Mouse (Mus musculus): Measurements from ENCODE around the gene Clcn1. TPM values are rescaled to one million over a fixed set of nuclear protein-coding genes. Genes with fewer than 3 reads are reported as not detected.

The Clcn1 gene
- 1.5 and 1.9 TPM in 2 replicates for polyA plus RNA-seq (2016; fragmentation: Nextera tagmentation; extraction: Ambion mirVana)

GRCm38 (mm10) chr6:42286448-42286847 is at the start of gene Clcn1:
Gene Clcn1 (plus strand): TSS chr6:42286685.
- Histone ChIP-seq H3K36me3 (peaks cover 68% of the 10 kb centered on the region), H3K4me3 (no peak within 1 kb of the TSS), H3K4me2 (replicated peaks) (no peak within 1 kb of the TSS), H3K27me3 (replicated peaks) (no peaks in the 10 kb centered on the region), H3K27ac (no peak within 1 kb of the TSS), H3K9ac (no peak within 1 kb of the TSS), H3K4me1 (no peaks in the 10 kb centered on the region), H3K9me3 (no peaks in the 10 kb centered on the region)
- no peak for ATAC-seq (ENCODE audit: low FRiP score, low read depth)
- WGBS = 88% methylated on average over 4 of the region's 5 CpGs

- 81% methylated on average over 6 of the region's 6 CpGs for WGBS
- Histone ChIP-seq H3K27me3 (replicated peaks) (no peaks in the 10 kb centered on the region), H3K4me1 (no peaks in the 10 kb centered on the region), H3K4me3 (no peak overlapping the region), H3K9ac (no peak overlapping the region), H3K4me2 (replicated peaks) (no peak overlapping the region), H3K36me3 (no peaks in the 10 kb centered on the region), H3K9me3 (no peaks in the 10 kb centered on the region), H3K27ac (no peak overlapping the region)
- ATAC-seq (ENCODE audit: low FRiP score, low read depth) = no peak
These were observed 49.1 kb upstream of the Clcn1 start for GRCm38 (mm10) chr6:42237276-42237805.

GRCm38 (mm10) chr6:42241311-42242045 is 45.0 kb upstream of the Clcn1 start:
- no peak overlapping the region for H3K9ac ChIP-seq
- no peaks in the 10 kb centered on the region for H3K36me3 ChIP-seq
- H3K4me1 ChIP-seq = peaks cover 6% of the 10 kb centered on the region
- 74% methylated on average over 6 of the region's 6 CpGs for WGBS
- no peak overlapping the region for H3K4me2 ChIP-seq (replicated peaks)
- H3K27me3 ChIP-seq (replicated peaks) = no peaks in the 10 kb centered on the region
- no peaks in the 10 kb centered on the region for H3K9me3 ChIP-seq
- H3K27ac ChIP-seq = no peak overlapping the region
- ATAC-seq (ENCODE audit: low FRiP score, low read depth) = no peak
- H3K4me3 ChIP-seq = no peak overlapping the region

GRCm38 (mm10) chr6:42245711-42246353 is 40.7 kb upstream of the Clcn1 start, which contains the start of gene Gstk1:
Gene Gstk1 (plus strand): TSS chr6:42245935.
- H3K9ac ChIP-seq = peak within 1 kb of the TSS; percentile 45; the same call in 1 of the 2 replicates
- no peak within 1 kb of the TSS for H3K27ac ChIP-seq
- H3K4me2 ChIP-seq (replicated peaks) = peak within 1 kb of the TSS; percentile 73
- H3K36me3 ChIP-seq = no peaks in the 10 kb centered on the region
- no peaks in the 10 kb centered on the region for H3K27me3 ChIP-seq (replicated peaks)
- H3K4me3 ChIP-seq = peak within 1 kb of the TSS; percentile 44
- WGBS = 3% methylated on average over 28 of the region's 28 CpGs
- H3K9me3 ChIP-seq = no peaks in the 10 kb centered on the region
- H3K4me1 ChIP-seq = peaks cover 9% of the 10 kb centered on the region
- ATAC-seq (ENCODE audit: low FRiP score, low read depth) = peak; percentile 99

DNA sequence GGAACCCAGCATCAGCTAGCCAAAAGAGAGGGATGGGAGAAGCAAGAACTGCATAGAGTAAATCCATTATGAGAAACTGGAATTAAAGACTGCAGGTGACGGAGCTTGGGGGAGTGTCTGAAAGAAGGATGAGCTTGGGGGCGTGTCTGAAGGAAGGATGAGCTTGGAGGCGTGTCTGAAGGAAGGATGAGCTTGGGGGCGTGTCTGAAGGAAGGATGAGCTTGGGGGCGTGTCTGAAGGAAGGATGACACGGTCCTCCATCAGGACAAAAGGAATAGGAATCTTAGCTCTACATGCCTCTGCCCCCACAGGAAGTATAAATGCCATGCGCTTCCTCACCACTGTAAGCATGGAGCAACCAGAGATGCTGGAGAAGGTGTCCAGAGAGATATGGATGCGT is 39.3 kb upstream of the Clcn1 start:
- 4% methylated on average over 8 of the region's 8 CpGs for WGBS
- Histone ChIP-seq H3K9me3 (no peaks in the 10 kb centered on the region), H3K4me2 (replicated peaks) (peak overlapping the region; percentile 22; the same call in 1 of the 2 replicates), H3K4me1 (peaks cover 9% of the 10 kb centered on the region), H3K27ac (no peak overlapping the region), H3K4me3 (0 out of 2 replicates have a peak overlapping the region, but pooled peaks have one; percentile 9), H3K27me3 (replicated peaks) (no peaks in the 10 kb centered on the region), H3K36me3 (no peaks in the 10 kb centered on the region), H3K9ac (no peak overlapping the region)
- ATAC-seq (ENCODE audit: low FRiP score, low read depth) = peak; percentile 30; the same call in 1 of the 2 replicates

GRCm38 (mm10) chr6:42247981-42248380 is 38.5 kb upstream of the Clcn1 start:
- H3K4me1 ChIP-seq = peaks cover 9% of the 10 kb centered on the region
- H3K9me3 ChIP-seq = no peaks in the 10 kb centered on the region
- WGBS = 88% methylated on average over 1 of the region's 1 CpGs
- no peak overlapping the region for H3K9ac ChIP-seq
- no peak for ATAC-seq (ENCODE audit: low FRiP score, low read depth)
- H3K4me2 ChIP-seq (replicated peaks) = no peak overlapping the region
- H3K27me3 ChIP-seq (replicated peaks) = no peaks in the 10 kb centered on the region
- H3K27ac ChIP-seq = no peak overlapping the region
- H3K4me3 ChIP-seq = no peak overlapping the region
- no peaks in the 10 kb centered on the region for H3K36me3 ChIP-seq

DNA sequence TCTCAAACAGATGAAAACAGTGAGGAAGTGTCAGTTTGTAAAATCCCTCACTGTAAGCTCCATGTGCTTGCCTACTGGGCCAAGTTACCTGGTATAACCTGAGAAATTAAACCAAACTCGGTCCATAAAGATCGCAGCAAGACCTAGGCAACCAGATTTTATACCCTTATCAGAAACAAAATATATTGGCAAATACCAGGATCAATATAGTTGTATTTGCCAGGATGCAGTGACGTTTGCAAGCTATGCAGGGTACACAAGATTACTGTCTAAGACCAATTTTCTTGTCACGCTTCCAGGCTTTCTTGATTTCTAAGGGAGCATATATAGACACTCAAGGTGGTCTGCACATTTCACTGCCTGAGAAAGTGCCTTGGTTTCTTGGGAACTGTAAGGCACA is 34.7 kb upstream of the Clcn1 start:
- Histone ChIP-seq H3K36me3 (no peaks in the 10 kb centered on the region), H3K27me3 (replicated peaks) (no peaks in the 10 kb centered on the region), H3K27ac (no peak overlapping the region), H3K4me2 (replicated peaks) (no peak overlapping the region), H3K9me3 (no peaks in the 10 kb centered on the region), H3K9ac (no peak overlapping the region), H3K4me1 (peaks cover 3% of the 10 kb centered on the region; the same call in 1 of the 2 replicates), H3K4me3 (no peak overlapping the region)
- ATAC-seq (ENCODE audit: low FRiP score, low read depth) = no peak
- 88% methylated on average over 4 of the region's 4 CpGs for WGBS

- no peak overlapping the region for H3K27ac ChIP-seq
- no peaks in the 10 kb centered on the region for H3K4me1 ChIP-seq
- ATAC-seq (ENCODE audit: low FRiP score, low read depth) = no peak
- H3K4me2 ChIP-seq (replicated peaks) = no peak overlapping the region
- no peaks in the 10 kb centered on the region for H3K27me3 ChIP-seq (replicated peaks)
- 83% methylated on average over 2 of the region's 2 CpGs for WGBS
- H3K9me3 ChIP-seq = no peaks in the 10 kb centered on the region
- no peak overlapping the region for H3K4me3 ChIP-seq
- H3K36me3 ChIP-seq = no peaks in the 10 kb centered on the region
- no peak overlapping the region for H3K9ac ChIP-seq
These were observed 33.4 kb upstream of the Clcn1 start for GRCm38 (mm10) chr6:42253103-42253502.

- ATAC-seq (ENCODE audit: low FRiP score, low read depth) = no peak
- no peaks in the 10 kb centered on the region for H3K27me3 ChIP-seq (replicated peaks)
- no peaks in the 10 kb centered on the region for H3K36me3 ChIP-seq
- H3K9me3 ChIP-seq = no peaks in the 10 kb centered on the region
- no peak overlapping the region for H3K9ac ChIP-seq
- H3K27ac ChIP-seq = no peak overlapping the region
- 23% methylated on average over 11 of the region's 11 CpGs for WGBS
- no peak overlapping the region for H3K4me2 ChIP-seq (replicated peaks)
- no peaks in the 10 kb centered on the region for H3K4me1 ChIP-seq
- no peak overlapping the region for H3K4me3 ChIP-seq
These were observed 29.1 kb upstream of the Clcn1 start for GRCm38 (mm10) chr6:42257303-42257863.

DNA sequence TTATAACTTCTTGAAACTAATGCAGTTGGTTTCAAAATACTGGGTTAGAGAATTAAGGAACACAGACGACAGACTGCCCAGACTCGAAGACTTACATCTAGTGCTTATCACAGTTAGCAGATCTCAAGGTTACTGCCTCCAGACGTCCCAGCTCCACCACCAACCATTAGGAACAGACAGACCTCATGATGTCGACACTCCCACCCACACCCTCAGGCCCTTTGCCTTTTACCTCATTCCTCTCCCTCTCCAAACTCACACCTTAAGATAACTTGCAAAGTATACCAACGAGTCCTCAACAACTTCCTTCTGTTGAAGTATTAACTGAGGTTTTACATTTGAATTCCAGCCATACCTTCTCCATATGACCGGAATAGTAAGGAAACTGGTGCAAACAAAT is 26.1 kb upstream of the Clcn1 start:
- no peaks in the 10 kb centered on the region for H3K27me3 ChIP-seq (replicated peaks)
- no peak for ATAC-seq (ENCODE audit: low FRiP score, low read depth)
- no peaks in the 10 kb centered on the region for H3K36me3 ChIP-seq
- H3K4me1 ChIP-seq = no peaks in the 10 kb centered on the region
- no peaks in the 10 kb centered on the region for H3K9me3 ChIP-seq
- WGBS = 77% methylated on average over 6 of the region's 6 CpGs
- no peak overlapping the region for H3K27ac ChIP-seq
- H3K9ac ChIP-seq = no peak overlapping the region
- H3K4me2 ChIP-seq (replicated peaks) = no peak overlapping the region
- H3K4me3 ChIP-seq = no peak overlapping the region

GRCm38 (mm10) chr6:42261524-42262170 is 24.8 kb upstream of the Clcn1 start, which contains the start of gene Tmem139:
Gene Tmem139 (plus strand): TSS chr6:42261970.
- Histone ChIP-seq H3K36me3 (no peaks in the 10 kb centered on the region), H3K27ac (no peak within 1 kb of the TSS), H3K4me3 (no peak within 1 kb of the TSS), H3K9me3 (no peaks in the 10 kb centered on the region), H3K9ac (0 out of 2 replicates have a peak within 1 kb of the TSS, but pooled peaks have one; percentile 10), H3K27me3 (replicated peaks) (no peaks in the 10 kb centered on the region), H3K4me1 (peaks cover 3% of the 10 kb centered on the region), H3K4me2 (replicated peaks) (0 out of 2 replicates have a peak within 1 kb of the TSS, but pooled peaks have one; percentile 9)
- WGBS = 23% methylated on average over 20 of the region's 20 CpGs
- no peak for ATAC-seq (ENCODE audit: low FRiP score, low read depth)

Measured in neural tube, embryonic 12.5 days (tissue).